Mouse (Mus musculus): ENCODE results near the gene Etl4. TPM values are rescaled to one million over a fixed set of nuclear protein-coding genes. Genes with fewer than 3 reads are reported as not detected.

Etl4 gene
- polyA plus RNA-seq, 1 experiment from 2014 or later = 10.8 TPM

- no peak overlapping the region for H3K27ac ChIP-seq (ENCODE audit: low read length)
- H3K27me3 ChIP-seq (ENCODE audit: control insufficient read depth, insufficient read depth, low read length) = no peaks in the 10 kb centered on the region
- 57% methylated on average over 1 of the region's 1 CpGs for WGBS
- H3K9me3 ChIP-seq (replicated peaks; ENCODE audit: control insufficient read depth, low read length) = no peaks in the 10 kb centered on the region
- no peak overlapping the region for H3K4me2 ChIP-seq (ENCODE audit: low read depth, low read length)
- no peak overlapping the region for H3K9ac ChIP-seq (ENCODE audit: low read length)
- ATAC-seq (replicated peaks; ENCODE audit: extremely low read depth, insufficient read depth, low FRiP score) = no peak
- no peaks in the 10 kb centered on the region for H3K4me1 ChIP-seq (ENCODE audit: control insufficient read depth, insufficient read depth, low read length)
- no peak overlapping the region for H3K4me3 ChIP-seq (ENCODE audit: low read length)
- H3K36me3 ChIP-seq (ENCODE audit: control insufficient read depth, insufficient read depth) = no peaks in the 10 kb centered on the region
Measured at GRCm38 (mm10) chr2:20615948-20616347, 706.4 kb downstream of the Etl4 start.

- Histone ChIP-seq H3K36me3 (ENCODE audit: control insufficient read depth, insufficient read depth) (no peaks in the 10 kb centered on the region), H3K4me3 (ENCODE audit: low read length) (no peak overlapping the region), H3K27me3 (ENCODE audit: control insufficient read depth, insufficient read depth, low read length) (no peaks in the 10 kb centered on the region), H3K4me2 (ENCODE audit: low read depth, low read length) (no peak overlapping the region), H3K27ac (ENCODE audit: low read length) (no peak overlapping the region), H3K4me1 (ENCODE audit: control insufficient read depth, insufficient read depth, low read length) (no peaks in the 10 kb centered on the region), H3K9ac (ENCODE audit: low read length) (no peak overlapping the region), H3K9me3 (replicated peaks; ENCODE audit: control insufficient read depth, low read length) (no peaks in the 10 kb centered on the region)
- WGBS = 90% methylated on average over 5 of the region's 5 CpGs
- ATAC-seq (replicated peaks; ENCODE audit: extremely low read depth, insufficient read depth, low FRiP score) = no peak
Measured at GRCm38 (mm10) chr2:20618396-20618795, 708.8 kb downstream of the Etl4 start.

- Histone ChIP-seq H3K27ac (ENCODE audit: low read length) (no peak overlapping the region), H3K4me3 (ENCODE audit: low read length) (no peak overlapping the region), H3K36me3 (ENCODE audit: control insufficient read depth, insufficient read depth) (no peaks in the 10 kb centered on the region), H3K9me3 (replicated peaks; ENCODE audit: control insufficient read depth, low read length) (no peaks in the 10 kb centered on the region), H3K9ac (ENCODE audit: low read length) (no peak overlapping the region), H3K4me2 (ENCODE audit: low read depth, low read length) (no peak overlapping the region), H3K4me1 (ENCODE audit: control insufficient read depth, insufficient read depth, low read length) (no peaks in the 10 kb centered on the region), H3K27me3 (ENCODE audit: control insufficient read depth, insufficient read depth, low read length) (no peaks in the 10 kb centered on the region)
- ATAC-seq (replicated peaks; ENCODE audit: extremely low read depth, insufficient read depth, low FRiP score) = no peak
- WGBS = 26% methylated on average over 5 of the region's 5 CpGs
Measured at GRCm38 (mm10) chr2:20619881-20620280, 710.3 kb downstream of the Etl4 start.

- ATAC-seq (replicated peaks; ENCODE audit: extremely low read depth, insufficient read depth, low FRiP score) = no peak
- H3K36me3 ChIP-seq (ENCODE audit: control insufficient read depth, insufficient read depth) = no peaks in the 10 kb centered on the region
- H3K9me3 ChIP-seq (replicated peaks; ENCODE audit: control insufficient read depth, low read length) = no peaks in the 10 kb centered on the region
- no peaks in the 10 kb centered on the region for H3K4me1 ChIP-seq (ENCODE audit: control insufficient read depth, insufficient read depth, low read length)
- no peak overlapping the region for H3K4me2 ChIP-seq (ENCODE audit: low read depth, low read length)
- H3K27ac ChIP-seq (ENCODE audit: low read length) = no peak overlapping the region
- H3K27me3 ChIP-seq (ENCODE audit: control insufficient read depth, insufficient read depth, low read length) = no peaks in the 10 kb centered on the region
- 58% methylated on average over 8 of the region's 8 CpGs for WGBS
- H3K9ac ChIP-seq (ENCODE audit: low read length) = no peak overlapping the region
- no peak overlapping the region for H3K4me3 ChIP-seq (ENCODE audit: low read length)
Measured at GRCm38 (mm10) chr2:20629156-20629712, 719.7 kb downstream of the Etl4 start.

- WGBS = 89% methylated on average over 3 of the region's 3 CpGs
- Histone ChIP-seq H3K27me3 (ENCODE audit: control insufficient read depth, insufficient read depth, low read length) (no peaks in the 10 kb centered on the region), H3K9ac (ENCODE audit: low read length) (no peak overlapping the region), H3K9me3 (replicated peaks; ENCODE audit: control insufficient read depth, low read length) (no peaks in the 10 kb centered on the region), H3K4me2 (ENCODE audit: low read depth, low read length) (no peak overlapping the region), H3K36me3 (ENCODE audit: control insufficient read depth, insufficient read depth) (no peaks in the 10 kb centered on the region), H3K27ac (ENCODE audit: low read length) (no peak overlapping the region), H3K4me3 (ENCODE audit: low read length) (no peak overlapping the region), H3K4me1 (ENCODE audit: control insufficient read depth, insufficient read depth, low read length) (no peaks in the 10 kb centered on the region)
- no peak for ATAC-seq (replicated peaks; ENCODE audit: extremely low read depth, insufficient read depth, low FRiP score)
Measured at GRCm38 (mm10) chr2:20638604-20639003, 729.0 kb downstream of the Etl4 start.

GRCm38 (mm10) chr2:20639721-20640120 lies 730.1 kb downstream of the Etl4 start:
- Histone ChIP-seq H3K4me3 (ENCODE audit: low read length) (no peak overlapping the region), H3K4me2 (ENCODE audit: low read depth, low read length) (no peak overlapping the region), H3K27ac (ENCODE audit: low read length) (no peak overlapping the region), H3K36me3 (ENCODE audit: control insufficient read depth, insufficient read depth) (no peaks in the 10 kb centered on the region), H3K9ac (ENCODE audit: low read length) (no peak overlapping the region), H3K9me3 (replicated peaks; ENCODE audit: control insufficient read depth, low read length) (no peaks in the 10 kb centered on the region), H3K27me3 (ENCODE audit: control insufficient read depth, insufficient read depth, low read length) (no peaks in the 10 kb centered on the region), H3K4me1 (ENCODE audit: control insufficient read depth, insufficient read depth, low read length) (no peaks in the 10 kb centered on the region)
- WGBS = 78% methylated on average over 2 of the region's 2 CpGs
- no peak for ATAC-seq (replicated peaks; ENCODE audit: extremely low read depth, insufficient read depth, low FRiP score)

GRCm38 (mm10) chr2:20642818-20643217 lies 733.2 kb downstream of the Etl4 start:
- WGBS = 51% methylated on average over 9 of the region's 9 CpGs
- ATAC-seq (replicated peaks; ENCODE audit: extremely low read depth, insufficient read depth, low FRiP score) = no peak

GRCm38 (mm10) chr2:20649817-20650216 lies 740.2 kb downstream of the Etl4 start:
- Histone ChIP-seq H3K9ac (ENCODE audit: low read length) (no peak overlapping the region), H3K4me2 (ENCODE audit: low read depth, low read length) (no peak overlapping the region), H3K4me1 (ENCODE audit: control insufficient read depth, insufficient read depth, low read length) (peaks cover 18% of the 10 kb centered on the region), H3K27me3 (ENCODE audit: control insufficient read depth, insufficient read depth, low read length) (no peaks in the 10 kb centered on the region), H3K36me3 (ENCODE audit: control insufficient read depth, insufficient read depth) (no peaks in the 10 kb centered on the region), H3K4me3 (ENCODE audit: low read length) (no peak overlapping the region), H3K9me3 (replicated peaks; ENCODE audit: control insufficient read depth, low read length) (no peaks in the 10 kb centered on the region), H3K27ac (ENCODE audit: low read length) (peak overlapping the region; percentile 63)
- ATAC-seq (replicated peaks; ENCODE audit: extremely low read depth, insufficient read depth, low FRiP score) = peak; percentile 87
- 9% methylated on average over 4 of the region's 4 CpGs for WGBS

More at GRCm38 (mm10) chr2:20642818-20643217, 733.2 kb downstream of the Etl4 start:
- Histone ChIP-seq H3K4me2 (ENCODE audit: low read depth, low read length) (no peak overlapping the region), H3K9me3 (replicated peaks; ENCODE audit: control insufficient read depth, low read length) (no peaks in the 10 kb centered on the region), H3K36me3 (ENCODE audit: control insufficient read depth, insufficient read depth) (no peaks in the 10 kb centered on the region), H3K27me3 (ENCODE audit: control insufficient read depth, insufficient read depth, low read length) (no peaks in the 10 kb centered on the region), H3K9ac (ENCODE audit: low read length) (no peak overlapping the region), H3K27ac (ENCODE audit: low read length) (no peak overlapping the region), H3K4me3 (ENCODE audit: low read length) (no peak overlapping the region), H3K4me1 (ENCODE audit: control insufficient read depth, insufficient read depth, low read length) (no peaks in the 10 kb centered on the region)

- no peak overlapping the region for H3K9ac ChIP-seq (ENCODE audit: low read length)
- H3K36me3 ChIP-seq (ENCODE audit: control insufficient read depth, insufficient read depth) = no peaks in the 10 kb centered on the region
- ATAC-seq (replicated peaks; ENCODE audit: extremely low read depth, insufficient read depth, low FRiP score) = no peak
- no peaks in the 10 kb centered on the region for H3K9me3 ChIP-seq (replicated peaks; ENCODE audit: control insufficient read depth, low read length)
- no peak overlapping the region for H3K4me2 ChIP-seq (ENCODE audit: low read depth, low read length)
- H3K4me3 ChIP-seq (ENCODE audit: low read length) = no peak overlapping the region
- peaks cover 18% of the 10 kb centered on the region for H3K4me1 ChIP-seq (ENCODE audit: control insufficient read depth, insufficient read depth, low read length)
- no peak overlapping the region for H3K27ac ChIP-seq (ENCODE audit: low read length)
- H3K27me3 ChIP-seq (ENCODE audit: control insufficient read depth, insufficient read depth, low read length) = no peaks in the 10 kb centered on the region
Measured at GRCm38 (mm10) chr2:20653116-20653515, 743.5 kb downstream of the Etl4 start.
